Mouse (Mus musculus) kidney, postnatal 14 days (tissue): ENCODE data around the gene Olfr1124.
"Not testable (repeated sequence)": the region's sequence is repeated elsewhere in the genome, so short reads cannot be mapped to it uniquely, and the experiment has no call there.

ENCODE experiments used
- DNase-seq: peaks from one replicate; pipeline ENCODE4 v3.0.0; 2022; ENCODE audit warnings: mixed read lengths

Gene Olfr1124

GRCm38 (mm10) chr2:87429975-87430374 lies at the start of gene Olfr1124:
Gene Olfr1124 (plus strand): TSS chr2:87430275.
- no peak for DNase-seq

- DNase-seq = no peak
These were observed 46.1 kb upstream of the Olfr1124 start for GRCm38 (mm10) chr2:87383935-87384334.

GRCm38 (mm10) chr2:87385549-87385948 lies 44.5 kb upstream of the Olfr1124 start, which contains the start of gene Olfr1122:
Gene Olfr1122 (plus strand): TSS chr2:87385849.
- DNase-seq = no peak

- not testable (repeated sequence) for DNase-seq
These were observed 36.5 kb upstream of the Olfr1124 start for GRCm38 (mm10) chr2:87393605-87394004.

GRCm38 (mm10) chr2:87394686-87395085 lies 35.4 kb upstream of the Olfr1124 start:
- not testable (repeated sequence) for DNase-seq

- no peak for DNase-seq
These were observed 13.7 kb upstream of the Olfr1124 start, which contains the start of gene Olfr1123 for GRCm38 (mm10) chr2:87416335-87416734. Gene Olfr1123 (plus strand): TSS chr2:87416635.

- DNase-seq = no peak
These were observed 7.7 kb downstream of the Olfr1124 start for GRCm38 (mm10) chr2:87437731-87438130.

- DNase-seq = no peak
These were observed 23.6 kb downstream of the Olfr1124 start, which contains the start of gene Olfr1126 for GRCm38 (mm10) chr2:87453662-87454061. Gene Olfr1126 (plus strand): TSS chr2:87453962.

GRCm38 (mm10) chr2:87461769-87462168 lies 31.7 kb downstream of the Olfr1124 start:
- DNase-seq = no peak

GRCm38 (mm10) chr2:87480207-87480606 lies 50.1 kb downstream of the Olfr1124 start:
- DNase-seq = no peak

- DNase-seq = no peak
These were observed 51.1 kb downstream of the Olfr1124 start for GRCm38 (mm10) chr2:87481158-87481557.

GRCm38 (mm10) chr2:87482276-87482675 lies 52.2 kb downstream of the Olfr1124 start:
- DNase-seq = no peak
